Mouse (Mus musculus): ENCODE results near the gene Gipc1. TPM values are rescaled to one million over a fixed set of nuclear protein-coding genes. Genes with fewer than 3 reads are reported as not detected.

Gipc1 gene
- polyA plus RNA-seq (2015; fragmentation: Nextera tagmentation; extraction: Ambion mirVana): 47.0 and 48.6 TPM in 2 replicates

- Histone ChIP-seq H3K27me3 (ENCODE audit: control insufficient read depth, insufficient read depth, low read depth, low read length) (no peaks in the 10 kb centered on the region), H3K9me3 (replicated peaks; ENCODE audit: control insufficient read depth, low read length) (0 out of 2 replicates have a peak, but pooled peaks cover 2% of the 10 kb centered on the region), H3K36me3 (ENCODE audit: control insufficient read depth, insufficient read depth) (no peaks in the 10 kb centered on the region), H3K27ac (ENCODE audit: low read length) (peak within 1 kb of the TSS; percentile 80), H3K9ac (ENCODE audit: low read depth, low read length) (peak within 1 kb of the TSS; percentile 87), H3K4me2 (ENCODE audit: low read depth, low read length) (peak within 1 kb of the TSS; percentile 94), H3K4me1 (ENCODE audit: control insufficient read depth, low read depth, low read length) (peaks cover 37% of the 10 kb centered on the region), H3K4me3 (ENCODE audit: low read depth, low read length) (peak within 1 kb of the TSS; percentile 85)
- 4% methylated on average over 50 of the region's 50 CpGs for WGBS (ENCODE audit: insufficient replicate concordance)
- peak; percentile 96 for ATAC-seq (ENCODE audit: low read depth)
Observed at GRCm38 (mm10) chr8:83652030-83652743, at the start of gene Gipc1. Gene Gipc1 (plus strand): TSS chr8:83652677.

DNA sequence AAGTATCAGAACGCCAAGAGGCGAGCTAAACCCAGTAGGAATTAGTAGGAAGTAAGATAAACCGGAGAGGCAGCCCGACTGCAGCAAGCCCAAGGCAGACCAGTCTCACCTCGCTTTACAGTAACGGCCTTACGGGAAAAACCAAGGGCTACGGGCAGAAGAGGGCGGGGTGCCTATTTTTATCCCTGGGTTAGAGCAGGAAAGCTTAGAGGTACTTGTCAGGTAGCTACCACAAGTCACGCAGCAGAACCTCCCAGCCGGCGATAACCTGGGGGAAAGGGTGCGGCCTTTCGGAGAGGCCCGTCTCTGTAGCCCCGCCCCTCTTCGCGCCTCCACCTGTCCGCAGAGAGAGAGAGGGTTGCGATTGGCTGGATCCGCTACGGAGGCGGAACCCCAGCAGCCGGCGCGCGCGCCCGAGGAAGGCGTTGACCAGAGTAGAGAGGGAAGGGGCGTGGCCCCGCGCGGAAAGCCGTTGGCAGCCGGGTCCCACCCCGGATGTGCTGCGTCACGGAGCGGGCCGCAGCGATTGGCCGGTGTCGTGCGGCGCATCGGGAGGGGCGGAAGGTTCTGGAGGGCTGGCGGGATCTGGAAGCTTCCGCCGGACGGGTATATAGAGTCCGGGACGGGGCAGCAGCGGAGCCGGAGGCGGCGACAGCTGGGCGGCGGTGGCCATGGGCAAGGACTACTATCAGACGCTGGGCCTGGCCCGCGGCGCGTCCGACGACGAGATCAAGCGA is 44.6 kb upstream of the Gipc1 start, which contains the start of the genes Tecr and Dnajb1:
Tecr (minus strand) TSS at position 311 of the 737 bp plus-strand sequence.
Dnajb1 (plus strand) TSS at position 533 of the 737 bp plus-strand sequence.
- Histone ChIP-seq H3K9ac (ENCODE audit: low read depth, low read length) (peak within 1 kb of the TSS; percentile 91), H3K4me1 (ENCODE audit: control insufficient read depth, low read depth, low read length) (peaks cover 52% of the 10 kb centered on the region), H3K9me3 (replicated peaks; ENCODE audit: control insufficient read depth, low read length) (no peaks in the 10 kb centered on the region), H3K36me3 (ENCODE audit: control insufficient read depth, insufficient read depth) (peaks cover 36% of the 10 kb centered on the region), H3K4me2 (ENCODE audit: low read depth, low read length) (peak within 1 kb of the TSS; percentile 85), H3K27me3 (ENCODE audit: control insufficient read depth, insufficient read depth, low read depth, low read length) (no peaks in the 10 kb centered on the region), H3K27ac (ENCODE audit: low read length) (peak within 1 kb of the TSS; percentile 99), H3K4me3 (ENCODE audit: low read depth, low read length) (peak within 1 kb of the TSS; percentile 84)
- ATAC-seq (ENCODE audit: low read depth): peak; percentile 90
- under 1% methylated on average over 69 of the region's 69 CpGs for WGBS (ENCODE audit: insufficient replicate concordance)

GRCm38 (mm10) chr8:83608398-83608829 is 44.1 kb upstream of the Gipc1 start:
- Histone ChIP-seq H3K9ac (ENCODE audit: low read depth, low read length) (peak overlapping the region; percentile 91), H3K36me3 (ENCODE audit: control insufficient read depth, insufficient read depth) (peaks cover 37% of the 10 kb centered on the region), H3K4me1 (ENCODE audit: control insufficient read depth, low read depth, low read length) (peaks cover 52% of the 10 kb centered on the region), H3K27ac (ENCODE audit: low read length) (peak overlapping the region; percentile 98), H3K27me3 (ENCODE audit: control insufficient read depth, insufficient read depth, low read depth, low read length) (no peaks in the 10 kb centered on the region), H3K4me3 (ENCODE audit: low read depth, low read length) (peak overlapping the region; percentile 81), H3K9me3 (replicated peaks; ENCODE audit: control insufficient read depth, low read length) (no peaks in the 10 kb centered on the region), H3K4me2 (ENCODE audit: low read depth, low read length) (peak overlapping the region; percentile 73)
- WGBS (ENCODE audit: insufficient replicate concordance): under 1% methylated on average over 51 of the region's 51 CpGs
- peak; percentile 72 for ATAC-seq (ENCODE audit: low read depth)

- Histone ChIP-seq H3K27ac (ENCODE audit: low read length) (peak overlapping the region; percentile 98), H3K9ac (ENCODE audit: low read depth, low read length) (peak overlapping the region; percentile 91), H3K27me3 (ENCODE audit: control insufficient read depth, insufficient read depth, low read depth, low read length) (no peaks in the 10 kb centered on the region), H3K4me2 (ENCODE audit: low read depth, low read length) (peak overlapping the region; percentile 73), H3K4me3 (ENCODE audit: low read depth, low read length) (peak overlapping the region; percentile 81), H3K9me3 (replicated peaks; ENCODE audit: control insufficient read depth, low read length) (no peaks in the 10 kb centered on the region), H3K36me3 (ENCODE audit: control insufficient read depth, insufficient read depth) (peaks cover 38% of the 10 kb centered on the region), H3K4me1 (ENCODE audit: control insufficient read depth, low read depth, low read length) (peaks cover 52% of the 10 kb centered on the region)
- 15% methylated on average over 9 of the region's 9 CpGs for WGBS (ENCODE audit: insufficient replicate concordance)
- ATAC-seq (ENCODE audit: low read depth): no peak
Observed at GRCm38 (mm10) chr8:83609086-83609485, 43.4 kb upstream of the Gipc1 start.

DNA sequence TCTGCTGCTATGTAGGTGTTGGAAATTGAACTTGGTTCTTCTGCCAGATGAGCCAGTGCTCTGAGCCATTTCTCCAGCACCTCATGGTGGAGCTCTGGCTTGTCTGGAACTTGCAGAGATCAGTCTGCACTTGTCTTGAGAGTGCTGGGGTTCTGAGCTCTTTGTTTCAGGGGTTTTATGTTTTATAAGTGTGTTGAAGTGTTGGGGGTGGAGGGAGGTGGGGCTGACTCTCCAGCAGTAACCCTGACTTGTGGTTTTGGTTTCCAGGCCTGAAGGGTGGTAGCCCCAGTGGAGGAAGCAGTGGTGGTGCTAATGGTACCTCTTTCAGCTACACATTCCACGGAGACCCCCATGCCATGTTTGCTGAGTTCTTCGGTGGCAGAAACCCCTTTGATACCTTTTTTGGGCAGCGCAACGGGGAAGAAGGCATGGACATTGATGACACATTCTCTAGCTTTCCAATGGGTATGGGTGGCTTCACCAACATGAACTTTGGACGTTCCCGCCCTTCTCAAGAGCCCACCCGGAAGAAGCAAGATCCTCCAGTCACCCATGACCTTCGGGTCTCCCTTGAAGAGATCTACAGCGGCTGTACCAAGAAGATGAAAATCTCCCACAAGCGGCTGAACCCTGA is 42.8 kb upstream of the Gipc1 start:
- H3K36me3 ChIP-seq (ENCODE audit: control insufficient read depth, insufficient read depth): peaks cover 34% of the 10 kb centered on the region
- peak overlapping the region; percentile 91 for H3K9ac ChIP-seq (ENCODE audit: low read depth, low read length)
- peak overlapping the region; percentile 73 for H3K4me2 ChIP-seq (ENCODE audit: low read depth, low read length)
- H3K9me3 ChIP-seq (replicated peaks; ENCODE audit: control insufficient read depth, low read length): no peaks in the 10 kb centered on the region
- peak overlapping the region; percentile 81 for H3K4me3 ChIP-seq (ENCODE audit: low read depth, low read length)
- no peak overlapping the region for H3K27ac ChIP-seq (ENCODE audit: low read length)
- ATAC-seq (ENCODE audit: low read depth): no peak
- H3K4me1 ChIP-seq (ENCODE audit: control insufficient read depth, low read depth, low read length): peaks cover 49% of the 10 kb centered on the region
- H3K27me3 ChIP-seq (ENCODE audit: control insufficient read depth, insufficient read depth, low read depth, low read length): no peaks in the 10 kb centered on the region
- 64% methylated on average over 10 of the region's 10 CpGs for WGBS (ENCODE audit: insufficient replicate concordance)

DNA sequence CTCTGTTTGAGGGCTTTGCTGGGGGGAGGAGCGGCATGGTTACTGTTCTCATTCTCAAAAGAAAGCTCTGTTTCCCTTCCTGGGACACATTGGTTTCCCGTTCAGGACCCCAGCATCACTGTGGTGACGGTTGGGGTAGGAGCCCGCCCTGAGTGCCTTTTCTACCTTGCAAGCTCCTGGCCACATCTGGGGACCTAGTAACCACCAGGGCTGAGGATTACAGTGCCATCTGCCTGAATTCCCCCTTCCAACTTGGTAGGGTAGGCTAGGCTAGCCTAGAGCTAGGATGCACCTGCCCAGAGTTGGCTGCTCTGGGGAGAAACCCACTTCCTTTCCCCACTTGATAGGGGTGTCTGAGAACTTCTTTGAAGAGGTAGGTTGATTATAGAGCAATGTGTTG is 40.6 kb upstream of the Gipc1 start:
- no peaks in the 10 kb centered on the region for H3K27me3 ChIP-seq (ENCODE audit: control insufficient read depth, insufficient read depth, low read depth, low read length)
- H3K4me1 ChIP-seq (ENCODE audit: control insufficient read depth, low read depth, low read length): peaks cover 27% of the 10 kb centered on the region
- H3K4me2 ChIP-seq (ENCODE audit: low read depth, low read length): no peak overlapping the region
- ATAC-seq (ENCODE audit: low read depth): no peak
- H3K9me3 ChIP-seq (replicated peaks; ENCODE audit: control insufficient read depth, low read length): no peaks in the 10 kb centered on the region
- H3K4me3 ChIP-seq (ENCODE audit: low read depth, low read length): no peak overlapping the region
- WGBS (ENCODE audit: insufficient replicate concordance): 92% methylated on average over 4 of the region's 4 CpGs
- H3K9ac ChIP-seq (ENCODE audit: low read depth, low read length): no peak overlapping the region
- H3K27ac ChIP-seq (ENCODE audit: low read length): no peak overlapping the region
- H3K36me3 ChIP-seq (ENCODE audit: control insufficient read depth, insufficient read depth): peaks cover 34% of the 10 kb centered on the region

DNA sequence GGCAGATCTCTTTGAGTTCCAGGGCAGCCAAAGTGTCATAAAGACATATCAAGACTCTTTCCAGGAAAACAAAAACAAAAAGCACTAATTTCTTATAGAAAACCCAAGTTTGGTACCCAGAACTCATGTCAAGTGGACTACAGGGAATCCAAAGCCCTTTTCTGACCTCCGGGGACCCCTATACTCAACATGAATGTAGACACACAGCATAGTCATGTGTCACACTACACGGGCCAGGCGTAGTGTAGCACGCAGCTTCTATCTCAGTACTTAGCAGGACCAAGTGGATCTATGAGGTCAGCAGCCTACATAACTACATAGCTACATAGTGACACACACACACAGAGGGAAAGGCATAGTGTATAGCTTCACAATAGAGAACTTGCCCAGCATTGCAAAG is 38.8 kb upstream of the Gipc1 start:
- Histone ChIP-seq H3K9me3 (replicated peaks; ENCODE audit: control insufficient read depth, low read length) (no peaks in the 10 kb centered on the region), H3K4me2 (ENCODE audit: low read depth, low read length) (no peak overlapping the region), H3K36me3 (ENCODE audit: control insufficient read depth, insufficient read depth) (peaks cover 34% of the 10 kb centered on the region), H3K9ac (ENCODE audit: low read depth, low read length) (no peak overlapping the region), H3K27me3 (ENCODE audit: control insufficient read depth, insufficient read depth, low read depth, low read length) (no peaks in the 10 kb centered on the region), H3K4me1 (ENCODE audit: control insufficient read depth, low read depth, low read length) (peaks cover 23% of the 10 kb centered on the region), H3K4me3 (ENCODE audit: low read depth, low read length) (no peak overlapping the region), H3K27ac (ENCODE audit: low read length) (no peak overlapping the region)
- WGBS (ENCODE audit: insufficient replicate concordance): 88% methylated on average over 4 of the region's 4 CpGs
- no peak for ATAC-seq (ENCODE audit: low read depth)

DNA sequence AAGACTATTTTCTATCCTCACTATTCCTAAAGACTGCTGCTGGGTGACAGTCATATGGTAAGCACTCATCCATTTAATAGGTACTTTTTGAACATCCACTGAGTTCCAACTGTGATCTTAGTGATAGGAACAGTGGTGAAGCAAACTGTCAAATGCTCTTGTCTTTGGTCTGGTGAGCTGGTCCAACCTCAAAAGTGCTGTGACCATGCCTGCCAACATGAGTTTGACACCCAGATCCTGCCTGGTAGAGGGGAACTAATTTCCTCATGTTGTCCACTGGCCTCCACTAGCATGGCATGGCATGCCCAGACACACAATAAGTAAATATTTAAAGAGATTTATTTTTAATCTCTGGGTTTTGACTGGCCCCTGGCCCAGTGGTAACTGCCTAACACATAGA is 35.9 kb upstream of the Gipc1 start:
- Histone ChIP-seq H3K4me1 (ENCODE audit: control insufficient read depth, low read depth, low read length) (peaks cover 6% of the 10 kb centered on the region), H3K27ac (ENCODE audit: low read length) (no peak overlapping the region), H3K27me3 (ENCODE audit: control insufficient read depth, insufficient read depth, low read depth, low read length) (no peaks in the 10 kb centered on the region), H3K36me3 (ENCODE audit: control insufficient read depth, insufficient read depth) (peaks cover 15% of the 10 kb centered on the region), H3K9me3 (replicated peaks; ENCODE audit: control insufficient read depth, low read length) (no peaks in the 10 kb centered on the region), H3K4me3 (ENCODE audit: low read depth, low read length) (no peak overlapping the region), H3K9ac (ENCODE audit: low read depth, low read length) (no peak overlapping the region), H3K4me2 (ENCODE audit: low read depth, low read length) (no peak overlapping the region)
- ATAC-seq (ENCODE audit: low read depth): no peak
